Mouse (Mus musculus) natural killer cell, adult 2 months (primary cell): ENCODE data around the gene Ston1.
A peak's percentile ranks its signal among the peaks of the same experiment; 100 is the strongest.

ENCODE experiments used
- DNase-seq, 2 experiments: peaks; one replicate each; pipeline ENCODE4 v3.0.0; 2022; ENCODE audit warnings: low spot score in 2 of 2

Gene Ston1

DNA sequence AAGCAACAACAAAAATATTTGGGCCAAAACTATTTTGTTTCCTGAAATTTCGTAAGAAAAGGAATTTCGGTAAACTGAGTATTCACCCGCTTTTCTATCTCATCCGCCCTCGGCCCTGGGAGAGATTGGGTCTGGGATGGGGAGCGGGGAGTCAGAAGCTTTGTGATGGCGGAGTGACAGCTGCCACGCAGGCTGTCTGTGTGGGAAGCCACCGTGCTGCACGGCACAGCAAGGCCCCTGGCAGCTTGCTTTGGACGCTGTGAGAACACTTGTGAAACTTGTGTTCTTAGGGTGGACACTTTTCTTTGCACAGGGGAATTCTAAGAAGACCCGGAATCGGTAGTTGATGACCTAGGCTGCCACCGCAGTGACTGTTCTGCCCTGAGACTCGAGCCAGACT lies 10.1 kb upstream of the Ston1 start:
- no peak for DNase-seq

DNA sequence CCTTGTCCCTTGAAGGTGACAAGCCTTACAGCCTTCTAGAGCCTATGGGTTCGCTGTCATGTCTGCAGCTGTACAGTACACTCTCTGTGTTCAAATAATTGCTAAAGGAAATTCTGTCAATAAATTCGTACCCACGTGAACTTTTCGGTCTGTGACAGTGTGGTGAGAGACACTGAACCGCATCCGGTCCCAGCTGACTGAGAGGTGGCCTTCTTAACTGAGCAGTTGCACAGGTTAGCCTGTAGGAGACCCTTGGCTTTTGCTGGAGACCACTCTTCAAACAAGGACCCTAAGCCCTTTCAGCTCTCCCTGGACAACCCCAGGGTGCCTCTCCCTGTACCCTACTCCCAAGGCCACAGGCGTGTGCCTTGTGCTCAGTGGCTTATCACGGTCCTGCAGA lies 9.3 kb upstream of the Ston1 start:
- DNase-seq: no peak

DNA sequence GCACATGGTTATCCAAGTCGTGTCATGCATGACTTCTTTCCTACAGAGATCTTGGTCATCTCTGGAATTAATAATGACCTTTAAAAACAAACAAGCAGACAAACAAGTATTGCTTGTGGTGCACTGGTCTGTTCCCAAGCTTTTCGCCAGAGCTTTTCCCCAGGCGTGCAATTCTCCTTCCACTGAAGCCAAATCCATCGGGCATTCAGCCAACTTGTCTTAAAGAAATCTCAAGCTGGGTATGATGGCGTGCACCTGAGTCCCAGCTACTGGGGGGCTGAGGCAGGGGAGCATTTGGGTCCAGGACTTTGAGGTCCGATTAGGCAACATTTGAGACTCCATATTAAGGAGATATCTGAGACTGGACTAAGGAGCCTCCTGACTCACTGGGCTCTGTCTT lies 7.2 kb upstream of the Ston1 start:
- no peak for DNase-seq

DNA sequence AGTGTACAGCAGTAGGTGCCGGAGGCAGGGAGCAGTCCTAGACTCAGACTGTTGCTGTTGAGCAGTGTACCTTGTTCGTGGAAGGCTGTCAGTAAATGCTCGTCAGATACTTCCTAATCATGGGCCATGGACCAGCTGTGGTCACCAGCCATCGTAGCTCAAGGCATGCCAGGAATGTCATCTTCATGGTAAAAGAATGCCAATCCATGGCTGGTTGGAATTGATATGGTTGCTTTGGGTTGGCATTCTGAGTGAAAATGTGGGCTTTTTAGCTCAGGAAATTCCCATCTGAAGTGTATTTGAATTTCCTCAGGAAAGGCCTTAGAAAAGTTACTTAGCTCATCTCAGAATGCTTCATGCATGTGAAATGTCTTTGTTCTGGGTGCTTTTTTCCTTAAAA lies 2.4 kb upstream of the Ston1 start:
- DNase-seq: no peak

DNA sequence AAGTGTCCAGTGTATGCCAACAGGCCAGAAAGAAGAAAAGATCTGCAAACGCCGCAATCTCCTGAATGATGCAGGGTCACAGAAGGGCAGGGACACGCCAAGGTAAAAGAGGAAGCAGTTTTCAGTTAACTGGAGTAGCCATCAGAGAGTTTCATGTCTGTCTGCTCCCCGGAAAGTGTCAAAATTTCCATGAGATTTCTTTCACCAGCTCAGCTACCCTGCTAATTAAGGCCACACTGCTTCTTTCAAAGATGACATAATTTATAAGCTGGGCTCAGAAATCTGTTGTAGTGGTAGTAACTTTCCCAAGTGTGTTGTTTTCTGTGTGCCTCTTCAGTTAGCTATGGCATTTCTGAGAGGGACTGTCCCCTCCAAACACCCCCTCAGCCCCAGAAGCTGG lies 1.4 kb upstream of the Ston1 start:
- no peak for DNase-seq

DNA sequence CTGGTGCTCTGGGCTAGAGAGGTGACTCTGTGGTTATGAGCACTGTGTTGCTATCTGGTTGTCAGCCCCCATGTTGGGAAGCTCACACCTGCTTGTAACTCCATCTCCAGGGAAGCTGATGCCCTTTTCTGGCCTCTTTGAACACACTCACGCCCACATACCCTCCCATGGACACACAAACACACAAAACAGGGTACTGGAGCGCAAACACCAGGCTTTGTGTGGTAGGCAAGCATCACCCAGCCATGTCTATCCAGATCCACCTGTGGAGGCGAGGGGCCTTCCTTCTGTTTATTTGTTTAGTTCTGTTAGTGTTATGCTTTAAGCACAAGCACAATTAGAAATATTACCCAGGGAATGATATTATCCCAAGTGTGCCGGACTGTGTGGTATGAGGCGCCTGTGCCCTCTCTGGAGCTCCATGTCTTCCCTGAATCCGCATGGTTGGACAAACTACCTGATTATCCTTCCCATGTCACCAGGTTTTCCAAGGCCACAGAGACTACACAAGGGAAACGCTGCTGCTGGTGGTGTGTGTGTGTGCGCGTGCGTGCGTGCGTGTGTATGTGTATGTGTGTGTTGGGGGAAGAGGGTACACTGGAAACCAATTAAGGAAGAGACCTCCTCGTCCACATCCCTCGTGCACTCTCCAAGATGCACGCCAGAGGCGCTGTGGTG lies 801 bp upstream of the Ston1 start:
- DNase-seq: peak in 1 of 2 experiments; percentile 51

DNA sequence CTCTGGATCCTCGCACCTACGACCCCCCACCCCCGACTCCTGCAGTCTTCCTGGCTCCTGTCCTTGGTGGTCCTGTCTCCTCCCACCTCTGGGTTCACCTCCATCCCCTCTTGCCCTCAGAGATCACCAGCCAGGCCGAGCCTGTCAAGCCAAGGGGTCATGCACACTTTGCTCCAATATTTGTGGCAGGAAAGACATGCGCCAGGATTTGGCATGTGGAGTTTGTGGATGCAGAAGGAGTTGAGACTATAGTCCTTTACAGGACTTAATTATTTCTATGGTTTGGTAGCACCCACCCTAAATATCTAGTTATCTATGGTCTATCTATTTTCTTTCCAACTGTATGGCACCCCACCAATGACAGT lies 554 bp downstream of the Ston1 start:
- DNase-seq: no peak

DNA sequence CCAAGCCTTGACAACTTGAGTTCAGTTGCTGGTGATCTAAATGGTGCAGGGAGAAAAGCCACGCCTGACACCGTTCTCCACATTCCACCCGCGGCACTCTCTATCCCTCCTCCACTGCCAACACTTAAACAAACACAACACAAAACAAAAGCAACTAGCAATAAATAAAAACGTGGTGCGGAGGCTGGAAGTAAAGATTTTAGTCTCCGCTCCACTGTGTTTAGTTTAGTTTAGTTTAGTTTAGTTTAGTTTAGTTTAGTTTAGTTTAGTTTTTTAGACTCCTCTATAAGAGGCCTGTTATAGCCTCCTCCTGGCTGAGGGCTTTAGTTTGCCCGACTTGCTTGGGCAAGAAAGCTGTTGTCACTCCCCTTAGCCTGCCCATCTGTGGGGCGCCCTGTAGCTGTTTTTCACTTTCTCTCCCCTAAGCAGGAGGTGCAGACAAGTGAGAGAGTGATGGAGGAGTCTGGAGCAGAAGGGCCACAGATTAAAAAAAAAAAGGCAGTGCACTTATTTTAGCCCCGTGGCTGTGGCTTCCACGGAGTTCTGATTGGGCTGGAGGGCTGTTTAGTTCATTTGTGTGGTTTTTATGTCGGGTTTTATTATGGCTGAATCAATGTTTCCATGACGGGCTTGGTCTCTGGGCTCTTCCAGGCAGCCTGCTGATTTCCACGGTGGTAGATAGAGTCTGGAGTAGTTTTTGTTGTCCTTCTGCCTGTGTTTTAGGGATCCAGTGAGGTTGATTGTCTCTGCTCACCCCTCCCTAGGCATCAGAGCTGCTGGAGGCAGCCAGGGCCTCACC lies 1.3 kb downstream of the Ston1 start:
- no peak for DNase-seq

DNA sequence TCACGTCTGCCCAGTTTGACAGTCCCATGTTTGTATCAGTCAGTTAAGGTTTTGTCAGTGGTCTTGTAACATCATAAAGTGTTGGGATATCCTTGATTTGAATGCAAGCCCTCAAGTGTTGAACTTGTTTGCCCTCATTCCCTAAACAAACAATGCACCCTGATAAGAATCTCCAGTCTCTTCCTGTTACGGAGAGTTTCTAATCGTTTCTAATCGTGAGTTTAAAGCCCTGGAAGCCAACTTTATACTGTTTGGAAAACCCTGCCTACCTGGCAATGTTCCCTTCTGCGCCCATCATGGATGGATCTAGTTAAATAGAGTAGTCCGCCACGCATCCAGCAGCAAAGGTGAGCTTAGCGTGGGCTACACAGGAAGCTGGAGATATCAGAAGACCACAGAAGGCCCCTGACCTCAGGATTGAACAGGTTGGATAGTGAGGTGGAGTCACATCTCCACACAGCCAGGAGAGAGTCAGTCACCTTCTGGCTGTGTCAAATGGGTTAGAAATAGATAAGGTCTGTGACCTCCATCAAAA lies 3.1 kb downstream of the Ston1 start:
- no peak for DNase-seq

DNA sequence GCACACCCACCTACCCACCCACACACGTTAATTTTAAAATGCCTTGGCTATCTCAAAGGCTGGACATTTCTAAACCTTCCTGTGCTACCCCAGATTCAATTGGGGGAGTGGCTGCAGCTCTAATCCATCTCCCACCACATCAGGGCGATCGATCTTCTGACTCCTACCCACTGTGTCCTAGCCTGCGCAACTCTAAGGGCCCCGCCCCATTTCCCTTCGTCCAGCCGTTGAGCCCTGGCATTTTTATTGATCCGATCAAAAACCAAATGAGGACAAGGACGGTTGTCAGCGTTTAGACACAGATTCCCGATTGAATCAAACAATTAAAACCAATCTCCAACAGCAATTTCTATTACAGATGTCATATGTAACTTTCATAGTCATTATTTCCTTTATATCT lies 6.5 kb downstream of the Ston1 start:
- DNase-seq: no peak

DNA sequence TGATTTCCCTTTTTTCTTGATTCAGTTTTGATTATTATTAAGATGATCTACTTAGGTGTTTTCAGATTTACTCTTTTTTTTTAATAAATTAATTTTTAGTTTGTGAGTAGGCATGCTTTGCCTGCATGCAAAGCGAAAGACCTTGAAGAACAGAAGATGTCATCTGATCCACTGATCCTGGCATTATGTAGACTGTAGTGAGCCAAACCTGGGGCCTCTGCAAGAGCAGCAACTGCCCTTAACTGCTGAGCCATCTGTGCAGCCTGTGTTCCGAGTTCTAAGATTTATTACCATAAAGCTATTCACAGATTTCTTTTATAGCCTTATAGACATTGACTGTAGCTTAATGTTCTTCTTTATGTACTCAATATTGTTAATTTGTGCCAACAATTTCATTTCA lies 8.6 kb downstream of the Ston1 start:
- DNase-seq: no peak

DNA sequence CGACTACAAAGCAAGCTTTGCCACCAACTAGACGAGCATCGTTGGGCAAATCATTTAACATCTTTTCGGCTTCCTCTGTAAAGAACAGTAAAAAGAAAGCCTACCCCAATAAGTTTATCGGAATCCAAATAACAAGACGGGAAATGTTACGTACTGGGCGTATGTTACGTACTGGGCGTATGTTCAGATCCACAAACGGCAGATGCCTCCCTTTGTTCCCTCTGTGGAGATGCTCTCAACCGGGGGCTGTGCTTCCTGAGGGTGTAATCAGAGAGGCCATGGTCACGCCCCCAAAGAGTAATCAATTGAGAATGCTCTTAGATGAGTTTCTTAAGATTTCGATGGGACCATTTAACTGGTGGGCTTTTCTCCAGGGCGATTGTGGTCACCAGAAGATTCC lies 11.9 kb downstream of the Ston1 start:
- DNase-seq: no peak

DNA sequence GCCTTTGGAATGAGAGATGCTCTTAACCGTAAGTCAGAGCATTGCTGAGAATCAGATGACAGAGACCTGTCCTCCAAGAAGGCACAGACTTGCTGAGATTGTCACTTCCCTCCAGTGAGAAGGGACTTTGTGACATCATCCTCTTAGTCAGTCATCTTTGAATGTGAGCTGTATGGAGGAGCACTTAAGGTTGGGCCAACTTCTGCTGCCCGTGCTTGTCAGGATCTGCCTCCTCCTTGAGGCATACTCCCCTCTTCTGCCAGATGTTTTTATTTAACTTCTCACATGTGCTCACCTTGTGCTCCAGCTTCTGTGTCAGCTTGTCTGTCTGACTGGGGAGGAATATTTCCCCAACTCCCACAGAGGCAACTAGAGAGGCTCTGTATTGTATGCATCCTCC lies 13.6 kb downstream of the Ston1 start:
- DNase-seq: no peak

DNA sequence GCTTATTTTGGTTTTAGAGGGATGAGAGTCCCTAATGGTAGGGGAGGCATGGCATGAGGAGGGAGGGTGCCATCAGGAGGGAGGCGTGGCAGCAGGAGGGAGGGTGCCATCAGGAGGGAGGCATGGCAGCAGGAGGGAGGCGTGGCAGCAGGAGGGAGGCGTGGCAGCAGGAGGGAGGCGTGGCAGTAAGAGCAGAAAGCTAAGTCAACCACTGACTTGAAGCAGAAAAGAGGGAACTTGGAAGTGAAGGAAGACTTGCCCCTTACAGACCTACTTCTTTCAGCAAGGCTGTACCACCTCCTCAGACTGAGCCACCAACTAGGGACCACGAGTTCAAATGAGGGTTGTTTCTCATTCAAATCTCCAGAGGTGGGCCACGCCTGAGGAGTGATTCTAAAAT lies 15.7 kb downstream of the Ston1 start:
- DNase-seq: no peak

DNA sequence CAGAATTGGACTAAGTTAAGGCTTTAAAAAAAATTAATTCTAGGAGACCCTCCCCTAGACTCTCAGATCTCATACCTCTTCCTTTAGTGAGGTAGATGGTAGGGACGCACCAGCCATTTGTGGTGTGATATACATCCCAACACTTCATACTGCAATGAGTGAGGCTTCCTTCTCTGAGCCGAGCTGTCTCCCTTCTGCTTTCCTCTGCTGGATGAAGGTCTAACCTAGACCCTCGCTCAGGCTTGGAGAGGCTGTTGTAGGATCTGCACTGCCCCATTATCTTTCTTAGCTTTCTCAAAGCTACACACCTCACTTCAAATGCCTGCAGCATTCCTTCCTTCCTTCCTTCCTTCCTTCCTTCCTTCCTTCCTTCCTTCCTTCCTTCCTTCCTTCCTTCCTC lies 16.2 kb downstream of the Ston1 start:
- DNase-seq: no peak

DNA sequence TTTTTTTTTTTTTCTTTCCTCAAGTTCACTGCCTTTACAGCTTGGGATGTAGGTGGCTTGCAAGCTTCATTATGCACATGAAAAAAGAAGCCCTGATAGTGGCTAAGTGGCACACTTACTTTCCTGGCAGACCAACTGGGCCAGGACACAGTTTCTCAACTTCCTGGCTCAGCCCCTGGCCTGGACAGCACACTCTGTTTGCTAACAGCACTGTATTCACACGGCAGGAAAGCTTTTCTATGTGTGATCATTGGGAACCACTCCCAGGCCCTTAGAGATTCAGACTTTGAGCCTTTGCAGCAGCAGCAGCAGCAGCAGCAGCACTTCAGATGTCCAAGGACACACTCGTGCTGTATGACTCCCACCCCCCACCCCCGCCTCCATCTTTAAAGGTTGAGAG lies 16.8 kb downstream of the Ston1 start:
- no peak for DNase-seq

DNA sequence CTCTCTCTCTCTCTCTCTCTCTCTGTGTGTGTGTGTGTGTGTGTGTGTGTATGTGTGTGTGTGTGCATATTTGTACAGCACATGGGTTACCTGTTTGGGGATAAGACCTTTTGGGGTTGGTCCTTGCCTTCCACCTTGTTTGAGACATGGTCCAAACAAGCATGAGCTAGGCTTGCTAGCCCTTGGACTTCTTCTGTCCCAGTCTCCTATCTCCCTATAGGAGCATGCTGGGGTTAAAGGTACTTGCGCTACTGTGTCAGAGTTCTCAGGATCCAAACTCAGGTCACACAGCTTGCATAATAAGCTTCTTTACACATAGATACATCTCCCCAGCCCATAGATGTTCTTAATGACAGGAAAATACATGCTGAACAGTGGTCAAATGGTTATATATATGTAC lies 17.2 kb downstream of the Ston1 start:
- DNase-seq: no peak

DNA sequence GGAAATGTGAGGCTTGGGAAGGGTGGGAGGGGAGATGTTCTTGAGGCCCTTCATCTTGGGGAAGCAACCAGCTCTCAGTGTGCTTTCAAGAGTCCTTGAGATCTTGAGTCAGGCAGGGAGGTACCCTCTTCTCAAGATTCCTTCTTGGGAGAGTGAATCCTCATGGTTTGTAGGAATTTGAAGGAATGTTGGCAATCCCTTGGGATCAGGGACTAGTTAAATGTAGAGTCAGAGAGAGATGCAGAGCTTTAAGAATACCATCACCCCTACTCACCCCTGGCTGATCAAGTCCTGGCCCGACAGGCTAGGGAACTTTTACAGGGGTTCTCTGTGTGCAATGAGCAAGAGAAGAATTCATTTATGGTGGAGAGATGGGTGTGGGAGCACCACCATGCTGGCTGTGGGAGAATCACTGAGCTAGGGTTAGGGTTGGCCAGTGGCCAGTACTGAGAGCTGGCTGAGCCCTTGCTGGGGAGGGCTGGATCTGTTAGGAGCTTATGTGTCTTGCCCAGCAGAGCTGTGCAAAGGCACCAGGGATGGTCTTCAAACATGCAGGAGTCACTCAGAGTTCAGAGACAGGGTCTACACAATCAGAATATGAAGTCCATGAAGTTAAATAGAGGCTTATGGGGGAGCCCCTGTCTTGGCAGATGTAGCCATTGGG lies 18.1 kb downstream of the Ston1 start:
- no peak for DNase-seq

DNA sequence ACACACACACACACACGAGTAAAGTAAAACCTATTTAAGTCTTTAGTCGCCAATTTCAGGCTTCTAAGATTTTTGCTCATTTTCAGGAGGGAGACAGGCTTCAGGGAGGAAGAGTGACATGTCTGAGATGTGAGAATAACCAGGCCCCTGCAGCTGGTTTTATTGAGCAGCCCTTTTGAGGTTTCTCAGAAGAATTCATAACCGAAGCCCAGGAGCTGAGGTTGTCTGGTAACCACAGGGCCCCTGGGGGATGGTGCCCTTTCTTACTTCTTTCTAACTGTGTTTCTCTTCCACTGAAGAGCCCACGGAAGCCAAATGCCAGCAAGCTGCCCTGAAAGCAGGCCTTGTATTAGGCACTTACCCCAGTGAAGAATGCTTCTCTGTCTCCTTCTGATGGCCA lies 23.5 kb downstream of the Ston1 start:
- DNase-seq: no peak

DNA sequence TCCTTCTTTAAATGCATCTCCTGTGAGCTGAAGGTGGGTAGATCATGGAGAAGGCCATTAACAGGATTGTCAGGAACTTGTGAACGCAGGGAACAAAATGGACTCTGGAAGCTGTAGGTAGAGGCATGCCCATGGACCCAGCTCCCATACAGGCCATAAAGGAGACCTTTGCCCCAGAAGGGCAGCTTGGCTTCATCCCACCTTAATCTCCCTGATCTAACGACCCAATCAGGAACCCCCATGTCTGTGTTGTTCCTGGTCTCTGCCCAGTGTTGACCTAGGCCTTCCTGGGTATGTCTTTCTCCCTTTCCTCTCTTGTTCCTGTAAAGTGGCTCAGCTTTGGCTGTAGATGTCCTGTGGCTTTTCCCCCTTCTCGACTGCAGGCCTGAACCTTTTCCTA lies 23.9 kb downstream of the Ston1 start:
- no peak for DNase-seq

DNA sequence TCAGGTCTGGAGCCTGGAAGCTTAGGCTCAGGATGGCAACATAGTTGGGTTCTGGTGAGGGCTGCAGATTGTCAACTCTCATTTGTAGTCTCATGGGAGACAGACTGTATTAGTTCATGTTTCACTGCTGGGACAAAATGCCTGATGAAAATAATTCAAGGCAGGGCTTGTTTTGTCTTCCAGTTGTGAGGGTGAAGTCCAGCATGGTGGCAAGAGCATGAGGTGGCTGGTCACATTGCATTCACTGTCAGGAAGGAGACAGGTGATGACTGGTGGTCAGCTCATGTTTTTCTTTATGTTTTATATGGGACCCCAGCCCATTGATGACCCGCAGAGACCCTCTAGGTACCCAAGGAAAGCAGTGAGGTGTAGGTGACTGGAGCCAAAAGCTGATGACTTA lies 25.2 kb downstream of the Ston1 start:
- no peak for DNase-seq

DNA sequence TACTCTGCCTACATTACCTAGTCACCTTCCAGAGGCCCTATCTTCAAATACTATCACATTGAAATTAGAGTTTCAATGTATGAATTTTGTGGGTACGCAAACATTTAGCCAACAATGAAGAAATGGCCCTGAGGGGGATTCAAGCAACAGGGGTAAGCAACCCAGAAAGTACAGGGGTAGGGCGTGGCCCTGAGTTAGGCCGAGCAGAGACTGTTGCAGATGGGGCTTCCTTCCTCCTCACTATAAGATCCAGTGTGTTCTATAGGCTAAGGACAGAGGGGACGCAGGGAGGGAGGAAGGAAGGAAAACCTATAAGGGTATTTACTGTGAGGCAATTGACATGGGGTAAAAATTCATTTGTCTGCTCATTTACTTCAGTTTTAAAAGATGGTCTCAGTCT lies 26.9 kb downstream of the Ston1 start:
- no peak for DNase-seq

DNA sequence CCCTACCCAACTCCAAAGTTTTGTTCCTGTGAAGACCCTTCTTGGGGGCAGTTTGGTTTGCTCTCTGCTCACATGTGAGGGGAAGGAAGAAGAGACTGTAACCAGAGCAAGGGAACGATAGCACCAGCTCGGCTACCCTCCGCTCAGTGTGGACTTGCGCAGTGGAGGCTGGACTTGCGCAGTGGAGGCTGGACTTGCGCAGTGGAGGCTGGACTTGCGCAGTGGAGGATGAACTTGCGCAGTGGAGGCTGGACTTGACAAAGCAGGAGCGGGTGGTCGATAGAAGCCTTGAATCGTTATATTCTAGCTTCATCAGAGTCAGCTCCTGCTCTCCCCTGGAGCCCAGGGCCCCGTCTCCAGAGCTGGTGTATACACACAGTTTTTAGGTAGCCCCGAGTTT lies 27.9 kb downstream of the Ston1 start:
- DNase-seq: no peak
